Mouse (Mus musculus) midbrain, postnatal 0 days (tissue): Measurements from ENCODE around the gene Tbx18. TPM values are rescaled to one million over a fixed set of nuclear protein-coding genes. Genes with fewer than 3 reads are reported as not detected.

Experiments used
- ATAC-seq: fragments of 200-750 bp; cut with Nextera tagmentation; 2 replicates; pipeline ENCODE4 v1.8.0; 2017; ENCODE audit warnings: moderate number of reproducible peaks, mild to moderate bottlenecking, moderate TSS enrichment, moderate library complexity; ENCODE audit not compliant: low FRiP score
- DNase-seq: peaks from one replicate; pipeline ENCODE4 v3.0.0-alpha.2; 2015; ENCODE audit warnings: low spot score
- H3K27ac ChIP-seq: fragments of 300-500 bp; sonication (generic); 2 replicates; pipeline ENCODE4 v1.5.1; 2014; ENCODE audit warnings: low read depth, mild to moderate bottlenecking, low read length, mixed read lengths
- H3K27me3 ChIP-seq: fragments of 300-500 bp; sonication (generic); 2 replicates; pipeline ENCODE4 v1.6.1; 2014; ENCODE audit warnings: low read length, control low read depth, mixed read lengths; ENCODE audit not compliant: insufficient read depth
- H3K36me3 ChIP-seq: fragments of 300-500 bp; sonication (generic); 2 replicates; pipeline ENCODE4 v1.6.1; 2014; ENCODE audit warnings: low read length, control low read depth, mixed read lengths; ENCODE audit not compliant: insufficient read depth
- H3K4me1 ChIP-seq: fragments of 300-500 bp; sonication (generic); 2 replicates; pipeline ENCODE4 v1.6.1; 2014; ENCODE audit warnings: mild to moderate bottlenecking, control low read depth, antibody characterized with exemption, low read length, mixed read lengths; ENCODE audit not compliant: insufficient read depth
- H3K4me2 ChIP-seq: fragments of 300-500 bp; sonication (generic); 2 replicates; pipeline ENCODE4 v1.6.1; 2014; ENCODE audit warnings: low read depth, mild to moderate bottlenecking, low read length, mixed read lengths; ENCODE audit not compliant: poor library complexity, severe bottlenecking
- H3K4me3 ChIP-seq: fragments of 300-500 bp; sonication (generic); 2 replicates; pipeline ENCODE4 v1.5.1; 2014; ENCODE audit warnings: low read depth, mild to moderate bottlenecking, low read length, moderate library complexity
- H3K9ac ChIP-seq: fragments of 300-500 bp; sonication (generic); replicated peaks from 2 replicates; pipeline ENCODE4 v1.6.1; 2014; ENCODE audit warnings: mild to moderate bottlenecking, low read length, moderate library complexity, mixed read lengths; ENCODE audit not compliant: poor library complexity, severe bottlenecking
- H3K9me3 ChIP-seq: fragments of 300-500 bp; sonication (generic); 2 replicates; pipeline ENCODE4 v1.6.1; 2016; ENCODE audit warnings: low read length, control low read depth
- CTCF ChIP-seq: IDR thresholded peaks from 2 replicates; pipeline ENCODE4 v1.5.1; 2016; ENCODE audit warnings: antibody characterized with exemption, mild to moderate bottlenecking
- WGBS: fragments of 180-500 bp; shearing (Covaris S2); extraction: QIAGEN DNeasy Blood & Tissue Kit; methylation state at CpG from one replicate; pipeline ENCODE4 v1.1.7; 2014; 5-methylcytosine and 5-hydroxymethylcytosine counted together
- polyA plus RNA-seq: library from polyadenylated mRNA; unstranded; fragments of >200 nt; fragmentation: Nextera tagmentation; extraction: Ambion mirVana; gene quantifications from 2 replicates; pipeline ENCODE4 v1.2.1, GENCODE M21; 2015
- total RNA-seq: library from RNA; depleted of rRNA; stranded (reverse); fragments of >200 nt; gene quantifications from 2 replicates; pipeline ENCODE4 v1.2.3, GENCODE M21; 2014

Gene Tbx18
- total and polyA plus RNA-seq, 2 experiments from 2014 or later: 1.8 to 5.4 TPM

GRCm38 (mm10) chr9:87739543-87740161, 8.6 kb upstream of the Tbx18 start:
- Histone ChIP-seq H3K4me1 (no peaks in the 10 kb centered on the region), H3K36me3 (no peaks in the 10 kb centered on the region), H3K27ac (no peak overlapping the region), H3K9ac (no peak overlapping the region), H3K9me3 (no peaks in the 10 kb centered on the region), H3K4me2 (peak overlapping the region; percentile 18; the same call in 1 of the 2 replicates), H3K4me3 (peak overlapping the region; percentile 15; the same call in 1 of the 2 replicates), H3K27me3 (peaks cover 72% of the 10 kb centered on the region)
- no peak for ATAC-seq
- no peak for DNase-seq
- TF ChIP-seq CTCF: no peak
- 1% methylated on average over 41 of the region's 41 CpGs for WGBS

- 1% methylated on average over 39 of the region's 39 CpGs for WGBS
- Histone ChIP-seq H3K27ac (no peak overlapping the region), H3K9me3 (no peaks in the 10 kb centered on the region), H3K4me2 (no peak overlapping the region), H3K27me3 (peaks cover 74% of the 10 kb centered on the region), H3K36me3 (no peaks in the 10 kb centered on the region), H3K4me3 (no peak overlapping the region), H3K9ac (no peak overlapping the region), H3K4me1 (no peaks in the 10 kb centered on the region)
- ATAC-seq (no peak), DNase-seq (no peak)
- TF ChIP-seq CTCF: no peak
These were observed 7.9 kb upstream of the Tbx18 start for GRCm38 (mm10) chr9:87738766-87739542.

DNA sequence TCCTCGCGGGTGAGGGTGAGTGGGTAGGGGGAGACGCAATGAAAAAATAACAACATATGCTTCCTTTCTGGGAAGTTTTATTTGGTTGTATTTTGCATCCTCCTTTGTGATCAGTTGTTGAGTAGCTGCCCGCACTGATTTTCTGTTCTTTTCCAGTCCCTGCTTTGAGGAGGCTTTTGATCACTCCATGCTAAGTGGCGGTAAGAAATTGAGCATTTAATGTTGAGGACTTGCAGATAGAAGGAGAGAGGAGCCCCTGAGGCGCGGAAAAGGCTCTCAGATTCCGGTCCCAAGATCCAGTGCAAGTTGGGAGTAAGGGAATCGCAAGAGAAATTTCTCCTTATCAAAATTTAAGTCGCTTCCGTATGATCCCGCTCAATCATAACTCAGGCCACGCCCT, 7.1 kb upstream of the Tbx18 start:
- Histone ChIP-seq H3K9ac (no peak overlapping the region), H3K4me1 (no peaks in the 10 kb centered on the region), H3K27ac (no peak overlapping the region), H3K27me3 (peaks cover 72% of the 10 kb centered on the region), H3K4me2 (no peak overlapping the region), H3K36me3 (no peaks in the 10 kb centered on the region), H3K4me3 (no peak overlapping the region), H3K9me3 (no peaks in the 10 kb centered on the region)
- TF ChIP-seq CTCF: no peak
- WGBS: 1% methylated on average over 13 of the region's 13 CpGs
- DNase-seq: no peak
- no peak for ATAC-seq

- DNase-seq: no peak
These were observed 6.2 kb upstream of the Tbx18 start for GRCm38 (mm10) chr9:87737271-87737670.

GRCm38 (mm10) chr9:87735046-87735445, 4.0 kb upstream of the Tbx18 start:
- peaks cover 59% of the 10 kb centered on the region for H3K27me3 ChIP-seq

More at GRCm38 (mm10) chr9:87737271-87737670, 6.2 kb upstream of the Tbx18 start:
- TF ChIP-seq CTCF: no peak
- Histone ChIP-seq H3K36me3 (no peaks in the 10 kb centered on the region), H3K4me2 (no peak overlapping the region), H3K4me3 (no peak overlapping the region), H3K9ac (no peak overlapping the region), H3K9me3 (no peaks in the 10 kb centered on the region), H3K27ac (no peak overlapping the region), H3K27me3 (peaks cover 73% of the 10 kb centered on the region), H3K4me1 (no peaks in the 10 kb centered on the region)
- WGBS: 2% methylated on average over 4 of the region's 4 CpGs
- ATAC-seq: no peak

GRCm38 (mm10) chr9:87734631-87735030, 3.6 kb upstream of the Tbx18 start:
- Histone ChIP-seq H3K27ac (no peak overlapping the region), H3K9me3 (no peaks in the 10 kb centered on the region), H3K4me1 (peaks cover 4% of the 10 kb centered on the region; the same call in 1 of the 2 replicates), H3K4me3 (no peak overlapping the region), H3K4me2 (no peak overlapping the region), H3K27me3 (peaks cover 59% of the 10 kb centered on the region), H3K9ac (no peak overlapping the region), H3K36me3 (no peaks in the 10 kb centered on the region)
- 4% methylated on average over 9 of the region's 9 CpGs for WGBS
- ATAC-seq: no peak
- no peak for TF ChIP-seq CTCF
- DNase-seq: no peak

More at GRCm38 (mm10) chr9:87735046-87735445, 4.0 kb upstream of the Tbx18 start:
- 5% methylated on average over 9 of the region's 9 CpGs for WGBS
- Histone ChIP-seq H3K9ac (no peak overlapping the region), H3K4me1 (peaks cover 4% of the 10 kb centered on the region; the same call in 1 of the 2 replicates), H3K36me3 (no peaks in the 10 kb centered on the region), H3K9me3 (no peaks in the 10 kb centered on the region), H3K4me3 (no peak overlapping the region), H3K27ac (no peak overlapping the region), H3K4me2 (no peak overlapping the region)
- no peak for TF ChIP-seq CTCF
- ATAC-seq: no peak
- no peak for DNase-seq
